Mouse (Mus musculus) liver, adult 2 months (tissue): ENCODE measurements around the gene Lingo3.

Source experiments
- CTCF ChIP-seq: fragments of 200-500 bp; IDR thresholded peaks from 2 replicates; pipeline ENCODE4 v1.5.1; 2011; ENCODE audit warnings: low read depth, low read length, control low read depth
- POLR2A ChIP-seq: fragments of 200-500 bp; IDR thresholded peaks from 2 replicates; pipeline ENCODE4 v1.6.1; 2011; ENCODE audit warnings: low read length, control low read depth; ENCODE audit not compliant: insufficient read depth; ENCODE audit errors: extremely low read depth

DNA sequence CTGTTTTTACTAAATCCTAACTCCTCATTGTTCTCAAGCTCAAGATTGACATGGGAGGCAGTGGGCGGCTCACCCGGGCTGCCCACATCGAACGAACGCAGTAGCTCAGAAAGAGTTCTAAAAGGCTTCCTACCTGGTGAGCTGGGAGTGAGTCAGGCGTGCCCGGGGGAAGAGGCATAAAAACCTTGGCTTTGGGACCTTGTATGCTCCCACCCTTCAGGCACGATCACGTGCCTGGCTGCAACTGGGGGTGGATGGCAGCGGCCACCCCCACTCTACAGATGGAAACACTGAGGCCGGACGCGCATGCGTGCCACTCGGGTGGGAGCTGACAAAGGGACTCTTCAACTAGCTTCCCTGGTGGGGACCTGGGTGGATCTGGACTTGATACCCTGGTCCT, 1.5 kb downstream of the Lingo3 start:
- TF ChIP-seq CTCF (no peak), POLR2A (no peak)
